Mouse (Mus musculus): ENCODE data around the gene Il20rb. TPM values are rescaled to one million over a fixed set of nuclear protein-coding genes. Genes with fewer than 3 reads are reported as not detected.

The Il20rb gene
- total RNA-seq, 4 experiments from 2014 or later = 0.82 to 2.8 (median 1.4) TPM

DNA sequence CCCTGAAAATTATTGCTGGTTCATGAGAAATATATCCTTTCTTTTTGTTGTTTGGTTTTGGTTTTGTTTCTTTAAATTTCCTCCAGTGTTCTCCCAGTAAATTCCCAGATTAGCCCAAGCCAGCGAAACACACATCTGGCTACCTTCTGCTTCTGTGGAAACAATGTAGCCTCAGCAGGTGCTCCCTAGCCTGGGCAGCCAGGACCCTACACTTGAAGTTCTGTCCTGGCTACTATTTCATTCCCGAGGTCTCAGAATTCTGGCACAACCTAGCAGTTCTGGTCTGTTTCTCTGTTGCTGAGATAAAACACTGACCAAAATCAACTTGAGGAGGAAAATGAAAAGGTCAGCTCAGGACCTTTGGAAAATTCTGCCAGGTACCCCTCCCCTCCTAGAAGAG lies 55.2 kb downstream of the Il20rb start:
- no peak for DNase-seq (ENCODE audit: low spot score in 2 of 2)

DNA sequence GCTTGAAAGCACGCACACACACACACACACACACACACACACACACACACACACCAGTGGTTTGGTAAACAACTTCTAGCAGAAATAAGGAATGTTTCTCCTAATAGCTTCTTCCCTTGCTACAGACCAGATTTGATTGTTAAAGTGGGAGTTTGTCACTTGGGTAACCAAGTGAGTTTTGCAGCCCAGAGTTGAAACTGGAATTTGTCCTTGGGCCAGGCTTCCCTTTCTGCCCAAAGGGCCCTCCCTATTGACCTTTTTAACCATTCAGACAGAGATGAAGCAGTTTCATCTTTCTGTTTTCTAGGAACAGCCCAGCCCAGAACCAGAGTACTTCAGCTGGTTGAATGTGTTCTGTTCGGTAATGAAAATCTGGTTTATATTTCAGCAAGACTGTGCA lies 55.7 kb downstream of the Il20rb start:
- no peak for DNase-seq (ENCODE audit: low spot score in 2 of 2)

DNA sequence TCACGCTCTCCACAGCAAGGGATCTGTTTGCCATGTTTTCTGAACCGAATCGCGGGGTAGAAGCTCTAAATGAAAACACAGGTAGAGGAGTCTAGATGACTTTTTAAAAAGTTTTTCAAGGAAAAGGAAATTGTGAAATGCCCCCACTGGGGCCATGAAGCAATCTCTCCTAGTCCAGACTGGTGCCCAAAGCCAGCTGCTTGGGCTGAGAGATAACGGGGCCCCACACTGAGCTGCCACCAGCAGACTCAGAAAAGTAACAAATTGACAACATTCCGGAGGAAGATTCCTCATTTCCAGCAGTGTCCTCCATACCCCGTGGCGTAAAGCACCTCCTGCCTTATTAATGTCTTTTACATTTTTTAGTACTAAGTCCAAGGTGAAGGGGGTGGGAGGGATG lies 66.9 kb downstream of the Il20rb start:
- no peak for DNase-seq (ENCODE audit: low spot score in 2 of 2)

- DNase-seq (ENCODE audit: low spot score in 2 of 2) = no peak
Observed at GRCm38 (mm10) chr9:100419103-100419502, 67.5 kb downstream of the Il20rb start.

GRCm38 (mm10) chr9:100416756-100417155 lies 69.8 kb downstream of the Il20rb start:
- DNase-seq (ENCODE audit: low spot score in 2 of 2) = no peak

DNA sequence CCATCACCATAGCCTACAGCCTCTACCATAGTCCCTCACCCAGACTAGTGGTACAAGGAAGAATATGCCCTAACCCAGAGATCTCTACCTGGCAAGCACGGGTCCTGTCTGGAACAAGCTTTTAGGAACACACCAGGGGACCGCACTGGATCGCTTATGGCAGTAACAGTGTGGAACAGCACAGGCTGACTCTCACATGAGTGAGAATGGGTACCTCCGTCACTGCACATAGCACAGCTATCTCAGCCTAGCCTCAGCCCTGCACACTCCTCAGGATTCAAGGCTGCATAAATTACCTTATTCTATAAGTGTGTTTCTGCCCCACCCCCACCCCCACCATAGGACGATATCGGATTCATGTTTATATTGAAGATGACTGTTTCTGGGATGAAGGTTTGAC lies 70.3 kb downstream of the Il20rb start:
- DNase-seq (ENCODE audit: low spot score in 2 of 2) = no peak

DNA sequence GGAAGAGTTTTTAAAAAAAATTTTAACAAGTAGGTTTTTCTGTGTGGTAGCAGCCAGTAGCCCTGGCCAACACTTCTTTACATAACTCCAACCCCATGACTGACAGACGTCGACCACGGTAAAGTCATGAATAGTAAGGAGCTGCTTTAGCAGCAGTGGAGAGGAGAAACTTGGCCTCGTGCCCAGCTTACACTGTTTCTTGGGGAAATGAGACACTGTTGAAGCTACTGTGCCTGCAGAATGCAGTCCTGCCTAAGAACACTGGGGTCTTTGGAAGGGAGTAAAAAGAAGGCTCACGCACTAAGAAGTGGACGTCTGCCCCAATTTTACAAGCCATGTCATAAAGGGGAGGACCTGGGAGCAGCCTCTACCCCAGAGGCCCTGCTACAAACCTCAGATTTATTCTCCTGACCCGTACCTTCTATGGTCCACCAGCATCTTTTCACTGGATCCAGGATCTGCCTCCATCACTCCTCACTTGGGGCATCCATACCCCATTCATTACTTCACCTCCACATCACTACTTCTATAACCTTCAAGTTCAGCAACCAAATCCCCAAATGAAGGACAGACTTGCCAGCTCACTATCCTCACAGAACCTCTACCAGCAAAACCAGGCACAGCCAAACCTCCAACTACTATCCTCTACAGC lies 71.1 kb downstream of the Il20rb start:
- DNase-seq (ENCODE audit: low spot score in 2 of 2) = no peak

Other genes starting within 250 kb of the Il20rb start
- 10 to 100 TPM; 22.9 to 29.0 (median 26.6) TPM for gene Nck1, start 59.3 kb upstream of the Il20rb start, total RNA-seq (2022)
- gene Slc35g2, start 84.3 kb upstream of the Il20rb start, total RNA-seq (2022) = under 1 TPM; 0.48 to 0.77 (median 0.51) TPM
- gene Stag1, start 111.0 kb upstream of the Il20rb start, total RNA-seq (2022) = 10 to 100 TPM; 19.2 to 22.6 (median 20.8) TPM